Mouse (Mus musculus) embryonic stem cell, embryonic (primary cell): Measurements from ENCODE around the gene Mrpl14.

ENCODE experiments used
- CTCF ChIA-PET, 4 experiments: fragments of 300-600 bp in 2 of 4; fragments of 350-600 bp in 2 of 4; sonication (Branson Sonifier 250); formaldehyde crosslinking; loops; one replicate each; lab custom pipeline; 2022; ENCODE audit warnings: inconsistent platforms in 2 of 4; lab: Charles Lee
- POLR2A ChIA-PET, 4 experiments: fragments of 300-600 bp in 2 of 4; fragments of 350-600 bp in 2 of 4; sonication (Branson Sonifier 250); formaldehyde crosslinking; loops; one replicate each; lab custom pipeline; 2022; ENCODE audit warnings: antibody characterized with exemption in 4 of 4, inconsistent platforms in 1 of 4; lab: Charles Lee

Mrpl14 gene

GRCm38 (mm10) chr17:45686093-45686619, at the start of gene Mrpl14:
Gene Mrpl14, plus strand, starts transcription at chr17:45686322.
- POLR2A ChIA-PET = interaction anchor here in 3 of 4 experiments (0.5 to 3.0 kb wide), 34 partner anchors 8 to 743 kb away, joined by 3 to 30 read pairs (median 4); partner anchors contain the start of genes Hsp90ab1 (in 2 of the 3), Mymx (in 2 of the 3), Cdc5l (in 1 of the 3) and Crip3 (in 1 of the 3)
- CTCF ChIA-PET = interaction anchor here (0.6 to 2.4 kb wide), 20 partner anchors 9 to 1799 kb away, joined by 3 to 13 read pairs (median 4); no protein-coding TSS in a partner anchor

DNA sequence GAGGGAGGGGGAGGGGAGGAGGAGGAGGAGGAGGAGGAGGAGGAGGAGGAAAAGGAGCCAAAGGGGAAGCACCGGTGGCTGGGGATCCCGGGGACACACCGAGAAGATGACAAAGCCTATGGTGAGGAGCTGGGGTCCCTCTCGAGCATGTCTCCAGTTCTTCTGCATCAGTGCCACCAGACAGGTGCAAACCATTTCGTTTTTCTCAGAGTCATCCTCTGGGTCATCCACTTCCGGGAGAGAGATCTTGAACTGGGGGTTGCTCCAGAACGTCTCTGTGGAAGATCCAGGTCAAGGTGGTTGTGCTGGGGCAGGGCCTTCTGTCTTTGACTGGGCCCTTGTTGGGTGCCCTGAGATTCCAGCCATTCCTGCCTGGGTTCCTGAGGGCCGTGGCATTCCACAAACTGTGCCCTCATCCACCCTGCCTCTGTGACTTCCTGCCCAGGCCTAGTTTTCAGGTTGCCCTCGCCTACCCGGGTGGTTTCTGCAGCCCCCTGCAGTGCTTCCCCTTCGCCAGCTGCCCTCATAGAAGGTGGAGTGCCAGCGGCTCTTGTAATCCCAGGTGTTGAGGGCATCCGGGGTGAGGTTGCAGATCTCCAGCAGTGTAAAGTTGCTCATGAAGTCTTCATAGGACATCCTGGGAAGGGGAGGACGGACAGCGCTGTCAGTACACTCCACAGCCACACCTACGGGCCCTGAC, 47.4 kb upstream of the Mrpl14 start:
- ChIA-PET CTCF (interaction anchor here in 2 of 4 experiments (1.0 kb wide), 3 partner anchors 12 to 25 kb away, joined by 4 read pairs; no protein-coding TSS in a partner anchor), POLR2A (interaction anchor here in 1 of 4 experiments (0.6 kb wide), 1 partner anchor 33 kb away, joined by 7 read pairs; no protein-coding TSS in a partner anchor)

- ChIA-PET CTCF (interaction anchor here (0.5 to 4.0 kb wide), 80 partner anchors 9 to 1277 kb away, joined by 3 to 75 read pairs (median 5); partner anchors contain the start of genes Slc35b2 (in 2 of the 4), Aars2 (in 1 of the 4), Capn11 (in 1 of the 4) and Mrpl14 (in 1 of the 4)), POLR2A (interaction anchor here (0.5 to 2.9 kb wide), 42 partner anchors 8 to 971 kb away, joined by 3 to 26 read pairs (median 4); partner anchors contain the start of genes Hsp90ab1 (in 2 of the 4), Aars2 (in 1 of the 4), Nfkbie (in 1 of the 4) and Slc35b2 (in 1 of the 4))
These were observed 44.1 kb upstream of the Mrpl14 start for GRCm38 (mm10) chr17:45641981-45642380.

- ChIA-PET POLR2A (interaction anchor here (0.5 to 2.9 kb wide), 43 partner anchors 8 to 167 kb away, joined by 3 to 26 read pairs (median 4); partner anchors contain the start of genes Hsp90ab1 (in 2 of the 4), Aars2 (in 1 of the 4), Nfkbie (in 1 of the 4) and Slc35b2 (in 1 of the 4)), CTCF (interaction anchor here (0.5 to 4.0 kb wide), 83 partner anchors 8 to 1276 kb away, joined by 3 to 75 read pairs (median 4); partner anchors contain the start of genes Slc35b2 (in 2 of the 4), Aars2 (in 1 of the 4), Capn11 (in 1 of the 4) and Mrpl14 (in 1 of the 4))
These were observed 43.4 kb upstream of the Mrpl14 start for GRCm38 (mm10) chr17:45642701-45643100.

DNA sequence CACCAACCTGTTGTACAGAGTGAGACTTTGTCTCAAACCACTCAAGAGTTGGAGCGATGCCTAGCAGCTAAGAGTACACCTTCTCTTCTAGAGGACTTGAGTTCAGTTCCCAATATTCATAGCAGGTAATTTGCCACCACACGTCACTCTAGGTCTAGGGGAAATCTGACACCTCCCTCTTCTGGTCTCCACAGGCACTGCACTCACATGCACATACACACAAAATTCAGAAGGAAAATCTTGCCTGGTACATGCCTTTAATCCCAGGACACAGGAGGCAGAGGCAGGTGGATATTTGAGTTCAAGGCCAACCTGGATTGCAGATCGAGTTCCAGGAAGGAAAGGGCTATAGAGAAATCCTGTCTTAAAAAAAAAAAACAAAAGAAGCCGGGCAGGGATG, 41.9 kb upstream of the Mrpl14 start:
- ChIA-PET POLR2A (interaction anchor here in 2 of 4 experiments (1.0 to 2.9 kb wide), 5 partner anchors 12 to 70 kb away, joined by 4 to 26 read pairs (median 14); partner anchors contain the start of gene Hsp90ab1 (in 1 of the 2)), CTCF (interaction anchor here in 3 of 4 experiments (0.6 to 4.0 kb wide), 6 partner anchors 11 to 183 kb away, joined by 3 to 75 read pairs (median 22); no protein-coding TSS in a partner anchor)

DNA sequence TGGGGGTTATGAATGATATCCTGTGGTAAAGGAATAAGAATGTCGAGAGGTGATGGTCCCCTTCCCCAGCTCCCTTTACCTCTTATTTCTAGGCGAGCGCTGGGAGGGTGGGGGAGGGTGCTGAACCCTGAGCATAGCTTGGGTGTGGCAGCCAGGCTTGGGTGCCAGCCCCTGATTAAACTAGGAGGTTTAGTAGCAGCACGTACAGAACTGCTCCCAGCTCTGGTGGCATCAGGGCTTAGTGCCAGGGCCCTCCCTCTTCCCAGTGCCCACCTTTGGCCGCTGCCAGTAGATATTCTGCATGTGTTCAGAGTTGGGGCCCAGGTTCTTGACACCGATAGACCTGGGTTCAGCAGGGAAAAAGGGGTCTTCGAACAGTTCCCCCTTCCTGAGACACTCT, 32.9 kb upstream of the Mrpl14 start:
- ChIA-PET POLR2A (interaction anchor here (0.6 to 9.4 kb wide), 8 partner anchors 11 to 177 kb away, joined by 3 to 115 read pairs (median 3); partner anchors contain the start of gene Hsp90ab1 (in 3 of the 4)), CTCF (interaction anchor here (0.5 to 5.2 kb wide), 12 partner anchors 10 to 71 kb away, joined by 3 to 46 read pairs (median 8); no protein-coding TSS in a partner anchor)

GRCm38 (mm10) chr17:45655820-45656219, 30.3 kb upstream of the Mrpl14 start:
- CTCF ChIA-PET = interaction anchor here (0.6 to 5.2 kb wide), 59 partner anchors 8 to 1096 kb away, joined by 3 to 46 read pairs (median 4); partner anchors contain the start of genes Slc35b2 (in 2 of the 4), Aars2 (in 1 of the 4), Cnpy3 (in 1 of the 4) and Hsp90ab1 (in 1 of the 4)
- POLR2A ChIA-PET = interaction anchor here in 3 of 4 experiments (0.6 to 9.4 kb wide), 32 partner anchors 8 to 177 kb away, joined by 3 to 115 read pairs (median 4); partner anchors contain the start of genes Hsp90ab1 (in 3 of the 3), Slc35b2 (in 2 of the 3) and Tmem63b (in 1 of the 3)

DNA sequence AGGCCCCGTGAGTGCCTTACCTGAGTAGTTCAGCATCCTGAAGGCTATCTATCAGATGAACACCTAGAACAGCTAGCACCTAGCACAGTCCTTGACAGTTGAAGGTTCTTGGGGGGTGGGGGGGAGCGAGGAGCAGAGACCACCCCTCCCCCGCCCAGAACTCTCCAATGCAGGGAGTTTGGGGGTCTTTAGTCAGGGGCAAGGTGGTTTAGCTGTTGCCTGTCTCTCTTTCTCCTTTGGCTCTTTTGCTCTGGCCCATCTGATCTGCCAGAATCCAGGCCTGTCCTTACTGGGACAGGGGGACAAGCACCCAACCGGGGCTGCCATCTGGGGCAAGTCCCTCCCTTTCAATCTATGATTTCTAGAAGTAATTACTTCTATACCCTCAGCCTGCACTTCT, 26.9 kb upstream of the Mrpl14 start, which contains the start of gene Capn11:
Capn11 (minus strand) TSS at position 101 of the 400 bp plus-strand sequence.
- ChIA-PET CTCF (interaction anchor here in 3 of 4 experiments (0.6 to 2.4 kb wide), 6 partner anchors 17 to 466 kb away, joined by 3 to 16 read pairs (median 4); no protein-coding TSS in a partner anchor), POLR2A (interaction anchor here in 3 of 4 experiments (0.7 to 9.4 kb wide), 8 partner anchors 8 to 93 kb away, joined by 3 to 115 read pairs (median 4); partner anchors contain the start of gene Hsp90ab1 (in 1 of the 3))

DNA sequence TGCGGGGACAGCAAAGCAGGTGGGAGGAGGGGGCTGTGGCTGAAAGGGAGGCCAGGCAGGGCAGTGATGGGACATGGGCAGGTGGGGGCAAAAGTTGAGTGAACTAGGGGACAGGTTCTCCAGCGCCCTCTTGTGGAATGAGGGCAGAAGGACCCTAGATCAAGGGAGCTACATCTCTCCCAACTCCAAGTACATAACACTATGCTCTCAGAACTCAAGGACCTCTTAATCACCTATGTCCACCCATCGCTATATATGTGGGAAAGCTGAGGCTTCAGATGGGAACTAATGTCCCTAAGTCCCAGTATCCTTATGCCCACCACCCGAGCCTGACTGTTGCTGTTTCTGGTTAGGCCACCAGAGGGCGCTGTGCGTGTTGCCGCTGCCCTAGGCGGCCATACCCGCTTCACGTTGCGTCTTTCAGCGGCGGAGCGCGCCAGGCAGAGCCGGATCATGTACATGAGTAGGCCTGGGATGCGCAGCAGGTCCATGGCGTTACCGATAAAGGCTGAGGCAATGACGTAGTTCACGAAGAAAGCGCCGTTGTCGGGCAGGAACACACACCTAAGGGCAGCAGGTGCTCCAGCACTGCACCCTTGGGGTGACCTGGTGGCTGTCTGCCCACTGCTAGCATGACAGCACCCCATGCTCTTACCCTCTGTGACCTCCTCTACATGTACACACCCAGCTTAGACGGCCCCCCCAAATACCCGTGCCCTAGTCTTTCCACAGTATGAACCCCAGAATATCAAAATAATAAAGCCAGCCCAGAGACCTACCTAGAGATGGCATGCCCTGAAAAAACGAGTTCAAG, 22.8 kb upstream of the Mrpl14 start:
- POLR2A ChIA-PET = interaction anchor here (0.6 to 2.3 kb wide), 28 partner anchors 7 to 1376 kb away, joined by 3 to 7 read pairs (median 3); partner anchors contain the start of genes Hsp90ab1 (in 2 of the 4), Aars2 (in 1 of the 4), Mrpl14 (in 1 of the 4) and Mymx (in 1 of the 4)
- CTCF ChIA-PET = interaction anchor here (0.6 to 3.7 kb wide), 97 partner anchors 9 to 595 kb away, joined by 3 to 32 read pairs (median 4); partner anchors contain the start of genes Mrpl14 (in 3 of the 4), Aars2 (in 1 of the 4), Mad2l1bp (in 1 of the 4) and Mymx (in 1 of the 4)

GRCm38 (mm10) chr17:45664608-45665007, 21.5 kb upstream of the Mrpl14 start:
- ChIA-PET CTCF (interaction anchor here (0.6 to 3.7 kb wide), 27 partner anchors 8 to 561 kb away, joined by 3 to 32 read pairs (median 4); partner anchors contain the start of genes Mrpl14 (in 1 of the 4), Nfkbie (in 1 of the 4) and Slc35b2 (in 1 of the 4)), POLR2A (interaction anchor here (0.5 to 3.1 kb wide), 21 partner anchors 9 to 304 kb away, joined by 3 to 16 read pairs (median 5); partner anchors contain the start of gene Hsp90ab1 (in 2 of the 4))

DNA sequence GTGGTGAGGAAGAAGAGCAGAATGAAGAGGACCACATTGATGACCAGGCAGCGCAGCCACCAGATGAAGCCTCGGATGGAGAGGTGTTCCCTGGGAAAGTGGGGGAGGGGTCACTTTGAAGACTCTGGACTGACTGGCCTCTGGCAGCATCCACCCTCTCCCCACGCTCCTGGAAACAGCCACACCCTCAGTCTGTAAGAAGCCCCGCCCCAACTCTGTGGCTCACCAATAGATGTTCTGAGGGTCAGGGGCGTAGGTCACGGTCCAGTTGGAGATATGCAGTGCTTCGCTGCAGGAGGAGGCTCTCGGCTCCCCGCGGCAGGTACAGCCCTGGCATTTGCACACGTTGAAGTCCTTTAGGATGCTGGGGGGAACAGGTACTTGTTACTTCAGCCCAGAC, 20.0 kb upstream of the Mrpl14 start:
- ChIA-PET POLR2A (interaction anchor here (0.6 to 3.1 kb wide), 14 partner anchors 10 to 102 kb away, joined by 3 to 16 read pairs (median 4); partner anchors contain the start of genes Mrpl14 (in 2 of the 4), Hsp90ab1 (in 1 of the 4), Mymx (in 1 of the 4) and Slc35b2 (in 1 of the 4)), CTCF (interaction anchor here in 3 of 4 experiments (0.5 to 3.5 kb wide), 12 partner anchors 10 to 85 kb away, joined by 3 to 17 read pairs (median 4); no protein-coding TSS in a partner anchor)

DNA sequence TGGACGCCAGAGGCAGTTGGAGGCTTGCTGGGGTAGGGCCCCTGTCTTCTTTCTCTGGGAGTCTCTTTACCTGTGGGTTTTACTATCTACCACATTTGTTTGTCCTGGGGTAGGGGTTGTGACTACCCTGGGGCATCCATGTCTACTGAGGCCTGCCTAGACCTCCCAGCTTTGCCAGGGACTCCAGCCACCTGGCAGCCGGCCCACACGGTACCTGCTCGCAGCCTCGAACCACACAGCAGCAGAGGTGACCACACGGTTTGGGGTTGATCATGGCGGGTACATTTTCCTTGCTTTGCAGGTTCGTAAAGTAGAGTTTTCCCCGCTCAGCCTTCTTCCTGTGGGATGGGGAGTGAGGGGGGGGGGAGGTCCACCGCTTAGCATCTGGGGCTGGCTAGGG, 18.6 kb upstream of the Mrpl14 start:
- ChIA-PET CTCF (interaction anchor here (1.1 to 3.5 kb wide), 7 partner anchors 10 to 84 kb away, joined by 3 to 17 read pairs (median 5); no protein-coding TSS in a partner anchor), POLR2A (interaction anchor here (0.7 to 2.3 kb wide), 11 partner anchors 9 to 462 kb away, joined by 3 to 8 read pairs (median 4); partner anchors contain the start of genes Hsp90ab1 (in 1 of the 4) and Mymx (in 1 of the 4))

- CTCF ChIA-PET = interaction anchor here in 3 of 4 experiments (1.3 to 3.5 kb wide), 6 partner anchors 9 to 84 kb away, joined by 3 to 17 read pairs (median 7); no protein-coding TSS in a partner anchor
- POLR2A ChIA-PET = interaction anchor here in 3 of 4 experiments (0.7 to 2.3 kb wide), 8 partner anchors 10 to 462 kb away, joined by 3 to 8 read pairs (median 4); partner anchors contain the start of gene Hsp90ab1 (in 1 of the 3)
These were observed 18.1 kb upstream of the Mrpl14 start for GRCm38 (mm10) chr17:45667986-45668385.

- POLR2A ChIA-PET = interaction anchor here in 2 of 4 experiments (1.0 to 1.8 kb wide), 3 partner anchors 9 to 10 kb away, joined by 3 to 5 read pairs (median 3); no protein-coding TSS in a partner anchor
- CTCF ChIA-PET = interaction anchor here in 1 of 4 experiments (4.0 kb wide), 1 partner anchor 9 kb away, joined by 19 read pairs; no protein-coding TSS in a partner anchor
These were observed 14.3 kb upstream of the Mrpl14 start for GRCm38 (mm10) chr17:45671821-45672220.

DNA sequence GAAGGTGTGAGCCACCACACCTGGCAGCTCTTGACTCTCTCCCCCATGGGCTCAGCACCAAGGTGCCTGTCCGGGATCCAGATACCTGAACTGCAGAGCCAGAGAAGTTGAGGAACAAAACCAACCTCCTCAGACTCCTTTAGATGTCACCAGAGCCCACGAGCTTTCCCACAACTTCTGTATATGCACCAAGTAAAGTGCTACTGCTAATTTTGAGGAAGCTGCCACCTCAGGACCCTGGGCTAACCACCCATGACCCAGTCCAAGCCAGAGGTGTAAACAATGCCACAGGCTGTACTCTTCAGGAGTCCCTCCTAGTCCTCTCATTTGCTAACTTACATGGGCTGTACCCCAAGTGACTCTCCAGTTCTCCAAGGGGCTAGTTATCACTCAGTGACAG, 13.5 kb upstream of the Mrpl14 start:
- POLR2A ChIA-PET = interaction anchor here in 2 of 4 experiments (1.4 to 1.8 kb wide), 2 partner anchors 8 to 9 kb away, joined by 3 to 5 read pairs; no protein-coding TSS in a partner anchor

More for the DNA sequence above, 13.5 kb upstream of the Mrpl14 start:
- CTCF ChIA-PET = interaction anchor here in 3 of 4 experiments (0.5 to 4.0 kb wide), 3 partner anchors 8 to 52 kb away, joined by 3 to 19 read pairs (median 4); no protein-coding TSS in a partner anchor
